Mouse (Mus musculus): ENCODE results near the gene Antxrl. TPM values are rescaled to one million over a fixed set of nuclear protein-coding genes. Genes with fewer than 3 reads are reported as not detected.

The Antxrl gene
- polyA plus RNA-seq (2012; ENCODE audit: insufficient read depth, insufficient read length, missing spikeins): not detected in 2 replicates

DNA sequence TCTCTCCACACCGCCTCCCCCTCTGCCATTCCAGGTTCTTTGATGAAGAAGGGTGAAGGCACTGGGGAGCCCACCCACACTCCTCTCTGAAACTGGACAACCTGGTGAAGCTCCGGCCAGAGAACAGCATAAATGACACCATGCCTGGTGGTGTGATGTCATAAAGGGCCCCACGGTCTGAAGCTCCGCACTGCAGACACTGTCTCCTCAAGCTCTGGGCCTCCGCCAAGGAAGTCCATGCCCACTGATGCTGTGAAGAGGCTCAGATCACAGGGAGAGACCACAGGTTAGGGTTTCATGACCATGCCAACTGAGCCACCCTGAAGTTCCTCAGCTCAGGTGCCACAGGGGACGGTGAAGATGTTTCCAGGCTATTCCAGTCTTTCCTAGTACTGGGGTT, at the start of gene Antxrl:
Gene Antxrl, plus strand, starts transcription at position 192 of the 400 bp plus-strand sequence.
- TF ChIP-seq POLR2A (IDR thresholded peaks at IDR 0.05; ENCODE audit: borderline replicate concordance, low read depth, low read length): no peak
- TF ChIP-seq CTCF (IDR thresholded peaks at IDR 0.05; ENCODE audit: low read depth, low read length): no peak
- H3K27ac ChIP-seq (ENCODE audit: insufficient read depth, low read depth, low read length): no peak within 1 kb of the TSS
- H3K4me1 ChIP-seq (ENCODE audit: control insufficient read depth, insufficient read depth, low read length): no peaks in the 10 kb centered on the region
- H3K4me3 ChIP-seq (ENCODE audit: insufficient read depth, low read length): no peak within 1 kb of the TSS

DNA sequence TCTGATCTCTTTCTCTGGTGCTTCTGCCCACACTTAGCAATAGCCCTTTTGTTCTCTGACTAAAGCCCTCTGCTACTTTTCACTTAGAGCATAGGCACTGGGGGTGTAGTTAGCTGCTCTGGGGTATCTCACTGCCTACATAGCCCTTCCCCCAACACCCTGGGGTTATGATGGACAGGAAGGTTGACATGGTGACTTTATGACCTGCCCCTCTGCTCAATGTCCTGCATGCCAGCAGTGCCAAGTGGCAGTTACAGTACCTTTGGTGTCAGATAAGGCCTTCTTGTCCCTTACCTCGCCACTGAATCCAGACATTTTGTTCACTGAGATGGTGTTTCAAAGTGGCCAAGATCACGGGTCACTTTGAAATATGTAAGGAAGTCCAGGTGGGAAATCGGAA, 37.4 kb upstream of the Antxrl start, which contains the start of gene Gm30083:
Gene Gm30083, minus strand, starts transcription at position 120 of the 400 bp plus-strand sequence.
- Histone ChIP-seq H3K4me3 (ENCODE audit: insufficient read depth, low read length) (no peak within 1 kb of the TSS), H3K4me1 (ENCODE audit: control insufficient read depth, insufficient read depth, low read length) (no peaks in the 10 kb centered on the region), H3K27ac (ENCODE audit: insufficient read depth, low read depth, low read length) (no peak within 1 kb of the TSS)
- TF ChIP-seq CTCF (IDR thresholded peaks at IDR 0.05; ENCODE audit: low read depth, low read length) (no peak), POLR2A (IDR thresholded peaks at IDR 0.05; ENCODE audit: borderline replicate concordance, low read depth, low read length) (no peak)

DNA sequence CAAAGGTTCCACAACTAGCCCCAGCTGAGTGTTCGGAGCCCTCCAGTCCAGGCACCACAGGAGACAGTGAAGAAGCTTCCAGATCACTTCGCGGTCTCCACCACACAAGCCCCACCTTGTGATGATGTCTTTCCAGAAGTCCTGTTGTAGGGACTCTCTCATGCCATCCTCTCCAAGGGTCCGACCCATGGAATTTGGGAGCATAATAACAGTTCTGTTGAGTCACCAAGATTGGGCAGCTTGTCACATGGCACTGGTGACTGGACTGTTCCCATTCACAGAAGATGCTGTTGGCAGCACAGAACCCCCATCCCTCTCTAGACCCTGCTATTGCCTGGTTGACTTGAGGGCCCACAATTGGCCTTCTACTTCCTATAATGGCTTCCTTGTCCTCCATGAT, 36.1 kb upstream of the Antxrl start, which contains the start of gene Gm5460:
Gene Gm5460, plus strand, starts transcription at position 378 of the 400 bp plus-strand sequence.
- H3K4me3 ChIP-seq (ENCODE audit: insufficient read depth, low read length): no peak within 1 kb of the TSS
- H3K27ac ChIP-seq (ENCODE audit: insufficient read depth, low read depth, low read length): no peak within 1 kb of the TSS
- no peaks in the 10 kb centered on the region for H3K4me1 ChIP-seq (ENCODE audit: control insufficient read depth, insufficient read depth, low read length)
- no peak for TF ChIP-seq POLR2A (IDR thresholded peaks at IDR 0.05; ENCODE audit: borderline replicate concordance, low read depth, low read length)
- TF ChIP-seq CTCF (IDR thresholded peaks at IDR 0.05; ENCODE audit: low read depth, low read length): no peak

DNA sequence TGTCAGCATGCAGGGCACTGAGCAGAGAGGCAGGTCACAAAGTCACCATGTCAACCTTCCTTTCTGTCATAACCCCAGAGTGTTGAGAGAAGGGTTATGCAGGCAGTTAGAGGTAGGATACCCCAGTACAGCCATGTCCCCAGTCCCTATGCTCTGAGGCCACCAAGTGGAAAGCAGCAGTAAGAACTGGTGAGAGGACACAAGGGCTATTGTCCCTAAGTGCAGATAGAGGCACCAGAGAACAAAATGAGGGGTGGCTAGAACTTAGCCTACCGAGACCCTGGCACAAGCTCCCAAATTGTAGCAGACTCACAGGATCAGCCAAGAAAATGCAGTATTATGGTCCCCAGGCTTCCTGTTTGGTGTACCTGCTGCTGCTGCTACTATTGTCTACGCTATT, 35.6 kb upstream of the Antxrl start:
- no peak for TF ChIP-seq CTCF (IDR thresholded peaks at IDR 0.05; ENCODE audit: low read depth, low read length)
- no peak for TF ChIP-seq POLR2A (IDR thresholded peaks at IDR 0.05; ENCODE audit: borderline replicate concordance, low read depth, low read length)
- Histone ChIP-seq H3K4me3 (ENCODE audit: insufficient read depth, low read length) (no peak overlapping the region), H3K27ac (ENCODE audit: insufficient read depth, low read depth, low read length) (no peak overlapping the region), H3K4me1 (ENCODE audit: control insufficient read depth, insufficient read depth, low read length) (no peaks in the 10 kb centered on the region)

DNA sequence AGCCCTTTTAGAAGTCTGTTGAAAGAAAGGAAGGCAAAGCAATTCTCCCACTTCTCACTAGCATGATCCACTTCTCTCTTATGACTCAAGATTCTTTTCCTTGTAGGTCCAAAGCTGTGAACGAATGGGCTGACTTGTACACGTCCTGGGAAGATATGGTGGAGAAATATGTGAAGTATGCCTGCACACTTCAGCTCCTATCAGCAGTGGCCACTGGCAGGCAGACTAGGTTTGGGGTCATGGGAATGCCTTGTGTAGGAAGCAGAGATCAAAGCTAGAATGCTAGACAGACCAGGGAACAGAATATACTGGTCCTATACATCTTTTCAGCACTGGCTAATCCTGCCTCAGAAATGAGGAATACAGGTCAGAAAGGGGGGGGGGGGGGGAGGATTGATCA, 25.8 kb upstream of the Antxrl start:
- TF ChIP-seq CTCF (IDR thresholded peaks at IDR 0.05; ENCODE audit: low read depth, low read length): no peak
- no peak for TF ChIP-seq POLR2A (IDR thresholded peaks at IDR 0.05; ENCODE audit: borderline replicate concordance, low read depth, low read length)
- H3K4me3 ChIP-seq (ENCODE audit: insufficient read depth, low read length): no peak overlapping the region
- H3K27ac ChIP-seq (ENCODE audit: insufficient read depth, low read depth, low read length): no peak overlapping the region
- H3K4me1 ChIP-seq (ENCODE audit: control insufficient read depth, insufficient read depth, low read length): no peaks in the 10 kb centered on the region

DNA sequence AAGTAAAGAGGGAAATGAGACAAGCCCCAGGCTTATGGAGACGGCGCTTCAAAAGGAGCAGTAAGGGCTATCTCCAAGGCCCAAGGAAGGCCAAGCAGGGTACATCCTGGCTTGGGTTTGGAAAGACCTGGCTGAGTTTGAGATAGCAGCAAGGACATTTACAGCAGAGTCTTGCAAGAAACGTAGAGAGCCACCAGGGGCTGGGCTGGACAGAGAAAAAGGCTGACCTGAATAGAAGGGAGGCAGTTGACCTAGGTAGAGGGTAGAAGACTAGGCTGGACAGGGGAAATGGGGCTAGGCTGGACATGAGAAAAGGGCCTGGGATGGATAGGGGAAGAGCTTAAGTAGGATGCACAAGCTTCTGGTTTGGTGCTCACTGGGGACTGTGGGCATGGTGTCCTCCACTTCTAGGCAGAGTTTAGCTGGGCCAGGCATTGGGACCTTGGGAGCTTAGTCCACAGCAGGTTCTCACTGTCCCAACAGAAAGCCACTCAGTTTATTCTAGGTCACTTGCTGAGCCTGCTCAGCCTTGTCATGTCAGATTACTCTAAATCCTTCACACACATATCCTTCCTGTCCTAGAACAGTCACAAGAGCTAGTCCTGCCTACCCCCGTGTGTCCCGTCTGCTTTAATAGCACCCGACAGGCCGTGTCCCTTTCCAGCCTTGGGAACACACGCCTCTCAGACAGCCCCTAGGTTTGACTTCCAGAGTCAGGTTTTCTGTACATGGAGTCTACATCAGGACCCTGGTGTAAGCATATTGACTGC, 18.5 kb upstream of the Antxrl start:
- H3K27ac ChIP-seq (ENCODE audit: insufficient read depth, low read depth, low read length): no peak overlapping the region
- H3K4me3 ChIP-seq (ENCODE audit: insufficient read depth, low read length): no peak overlapping the region
- no peaks in the 10 kb centered on the region for H3K4me1 ChIP-seq (ENCODE audit: control insufficient read depth, insufficient read depth, low read length)
- TF ChIP-seq POLR2A (IDR thresholded peaks at IDR 0.05; ENCODE audit: borderline replicate concordance, low read depth, low read length) (no peak), CTCF (IDR thresholded peaks at IDR 0.05; ENCODE audit: low read depth, low read length) (no peak)

DNA sequence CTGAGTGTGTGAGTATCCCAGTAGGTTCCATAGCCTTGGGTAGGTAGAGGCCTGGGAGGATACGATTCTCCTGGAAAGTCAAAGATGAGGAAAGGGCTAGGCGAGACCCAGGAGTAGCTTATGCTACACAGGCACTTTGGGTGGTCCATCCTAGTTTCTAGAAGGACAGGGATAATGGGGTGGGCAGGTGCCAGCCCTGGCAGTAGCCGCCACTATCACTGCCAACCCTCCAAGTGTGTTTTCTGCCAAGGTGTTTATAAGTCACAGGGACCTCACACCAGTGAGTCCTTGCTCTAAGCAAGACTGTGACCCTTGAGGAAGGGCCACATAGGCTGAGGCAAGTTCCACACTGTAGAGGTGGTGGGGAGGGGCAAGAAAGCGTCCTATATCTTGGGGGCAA, 11.3 kb upstream of the Antxrl start:
- no peak overlapping the region for H3K27ac ChIP-seq (ENCODE audit: insufficient read depth, low read depth, low read length)
- no peaks in the 10 kb centered on the region for H3K4me1 ChIP-seq (ENCODE audit: control insufficient read depth, insufficient read depth, low read length)
- H3K4me3 ChIP-seq (ENCODE audit: insufficient read depth, low read length): no peak overlapping the region
- TF ChIP-seq POLR2A (IDR thresholded peaks at IDR 0.05; ENCODE audit: borderline replicate concordance, low read depth, low read length): no peak
- TF ChIP-seq CTCF (IDR thresholded peaks at IDR 0.05; ENCODE audit: low read depth, low read length): no peak

DNA sequence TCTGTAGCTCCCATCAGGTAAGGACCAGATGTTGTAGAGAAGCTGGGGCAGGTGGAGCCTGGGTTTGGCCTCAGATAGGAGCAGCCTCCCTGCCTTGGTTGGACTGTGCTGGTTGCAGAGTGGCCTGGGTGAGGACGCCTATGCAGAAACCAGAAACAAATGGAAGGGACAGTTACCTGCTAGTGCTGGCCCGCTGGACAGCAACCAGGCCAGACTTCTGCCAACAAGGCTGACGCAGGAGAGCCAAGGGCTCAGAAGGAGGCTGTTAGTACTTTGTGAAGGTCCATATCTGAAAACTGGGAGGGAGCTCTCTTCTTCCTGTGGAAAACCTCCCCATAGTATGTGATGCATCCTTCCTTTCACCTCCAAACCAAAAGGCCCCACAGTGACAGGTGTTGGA, 9.2 kb upstream of the Antxrl start:
- no peak overlapping the region for H3K27ac ChIP-seq (ENCODE audit: insufficient read depth, low read depth, low read length)
- no peaks in the 10 kb centered on the region for H3K4me1 ChIP-seq (ENCODE audit: control insufficient read depth, insufficient read depth, low read length)
- TF ChIP-seq POLR2A (IDR thresholded peaks at IDR 0.05; ENCODE audit: borderline replicate concordance, low read depth, low read length): no peak
- no peak for TF ChIP-seq CTCF (IDR thresholded peaks at IDR 0.05; ENCODE audit: low read depth, low read length)
- H3K4me3 ChIP-seq (ENCODE audit: insufficient read depth, low read length): no peak overlapping the region

DNA sequence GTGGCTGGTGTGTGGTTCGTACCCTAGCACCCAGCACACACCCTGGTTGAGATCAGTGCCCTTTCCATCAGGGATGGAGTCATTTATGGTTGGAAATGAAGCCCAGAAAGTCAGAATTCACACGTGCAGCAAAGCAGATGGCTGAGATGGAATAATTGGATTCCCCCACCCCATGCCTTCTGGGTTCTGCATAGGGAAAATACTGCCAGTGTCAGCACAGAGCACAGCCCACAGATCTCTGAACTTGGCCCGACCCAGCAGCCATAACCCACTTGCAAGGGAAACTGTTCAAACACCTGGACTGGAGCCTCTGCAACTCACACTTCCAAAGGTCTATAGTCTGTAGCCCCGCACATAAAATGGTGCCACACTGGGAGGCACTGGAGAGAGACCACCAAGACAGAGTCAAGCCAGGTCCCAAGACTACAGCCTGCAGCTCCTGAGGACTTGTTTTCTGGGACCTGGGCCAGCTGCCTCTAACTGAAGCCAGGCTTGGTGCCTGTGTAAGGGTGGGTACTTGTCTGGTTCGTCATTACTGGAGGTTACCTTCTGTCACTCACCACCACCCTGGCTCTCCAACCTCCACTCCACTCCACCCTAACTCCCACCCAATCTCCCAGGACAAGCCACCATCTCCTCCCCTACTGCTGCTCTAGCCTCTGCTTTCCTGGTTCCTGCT, 2.3 kb upstream of the Antxrl start:
- Histone ChIP-seq H3K4me3 (ENCODE audit: insufficient read depth, low read length) (no peak overlapping the region), H3K4me1 (ENCODE audit: control insufficient read depth, insufficient read depth, low read length) (no peaks in the 10 kb centered on the region), H3K27ac (ENCODE audit: insufficient read depth, low read depth, low read length) (no peak overlapping the region)
- TF ChIP-seq POLR2A (IDR thresholded peaks at IDR 0.05; ENCODE audit: borderline replicate concordance, low read depth, low read length): no peak
- no peak for TF ChIP-seq CTCF (IDR thresholded peaks at IDR 0.05; ENCODE audit: low read depth, low read length)

DNA sequence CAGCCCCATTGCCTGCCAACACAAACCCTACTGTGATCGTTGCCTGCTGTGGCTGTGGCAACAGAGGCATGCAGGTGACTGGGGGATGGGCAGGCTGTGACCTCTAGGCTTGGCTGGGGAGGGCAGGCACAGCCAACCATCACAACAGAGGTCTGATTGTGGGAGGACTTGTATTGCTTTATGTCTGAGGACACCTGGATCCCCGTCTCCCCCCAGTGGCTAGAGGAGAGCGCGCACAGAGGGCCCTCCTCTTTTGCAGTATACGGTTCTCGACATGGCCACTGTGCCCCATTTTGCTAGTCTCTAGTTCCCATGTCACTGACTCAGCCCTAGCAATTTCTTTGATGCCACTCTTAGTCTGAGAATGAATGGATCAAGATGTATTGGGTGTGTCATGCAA, 19.2 kb downstream of the Antxrl start:
- Histone ChIP-seq H3K4me1 (ENCODE audit: control insufficient read depth, insufficient read depth, low read length) (no peaks in the 10 kb centered on the region), H3K27ac (ENCODE audit: insufficient read depth, low read depth, low read length) (no peak overlapping the region), H3K4me3 (ENCODE audit: insufficient read depth, low read length) (no peak overlapping the region)
- TF ChIP-seq POLR2A (IDR thresholded peaks at IDR 0.05; ENCODE audit: borderline replicate concordance, low read depth, low read length) (no peak), CTCF (IDR thresholded peaks at IDR 0.05; ENCODE audit: low read depth, low read length) (no peak)
